Mouse (Mus musculus): ENCODE data around the gene Apol8.
"Not testable (repeated sequence)": the region's sequence is repeated elsewhere in the genome, so short reads cannot be mapped to it uniquely, and the experiment has no call there.

GRCm38 (mm10) chr15:77718240-77718639 lies 38.6 kb downstream of the Apol8 start:
- TF ChIP-seq CTCF, EP300 (IDR thresholded peaks at IDR 0.05; ENCODE audit: low read depth): not testable (repeated sequence)
